Mouse (Mus musculus): ENCODE data around the gene Foxp3. TPM values are rescaled to one million over a fixed set of nuclear protein-coding genes. Genes with fewer than 3 reads are reported as not detected.
A peak's percentile ranks its signal among the peaks of the same experiment; 100 is the strongest.

Foxp3 gene
- polyA plus RNA-seq, 1 experiment from 2014 or later: not detected

DNA sequence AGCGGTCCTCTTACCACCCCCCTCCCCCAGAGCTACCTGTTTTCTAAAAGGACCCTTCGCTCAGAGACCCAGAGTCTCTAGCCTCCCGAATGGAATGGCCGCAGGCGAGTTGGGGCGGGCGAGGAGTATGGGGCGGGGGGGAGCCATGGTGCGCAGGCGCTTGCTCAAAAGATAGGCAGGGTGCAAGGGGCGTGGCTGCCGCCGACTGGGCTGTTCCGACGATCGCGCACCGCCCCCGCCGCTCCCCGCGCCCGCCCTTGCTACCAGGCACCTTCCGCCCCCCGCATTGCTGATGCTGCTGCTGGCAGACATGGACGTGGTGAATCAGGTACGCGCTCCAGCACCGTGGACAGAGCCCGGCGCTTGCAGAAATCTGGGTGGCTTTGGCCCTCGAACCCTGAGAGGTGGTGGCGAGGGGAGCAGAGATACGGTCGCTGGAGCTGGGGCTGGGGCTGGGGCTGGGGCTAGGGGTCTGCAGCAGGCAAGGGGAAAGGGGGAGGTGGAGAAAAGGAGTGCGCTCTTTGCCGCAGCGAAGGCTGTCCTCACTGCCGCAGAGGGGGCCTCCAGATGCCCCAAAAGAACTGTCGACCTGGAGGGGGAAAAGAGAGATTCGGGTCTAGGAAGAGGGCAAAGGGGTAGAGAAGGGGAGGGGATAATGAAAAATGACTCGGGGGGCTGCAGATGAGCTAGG is 65.1 kb downstream of the Foxp3 start, which contains the start of gene Syp:
TSS of gene Syp (plus strand) at position 71 of the 691 bp plus-strand sequence.
- H3K4me2 ChIP-seq (ENCODE audit: low read depth, low read length): peak within 1 kb of the TSS; percentile 64
- H3K4me3 ChIP-seq (ENCODE audit: low read depth, low read length): peak within 1 kb of the TSS; percentile 20; the same call in 1 of the 2 replicates
- no peak within 1 kb of the TSS for H3K27ac ChIP-seq (ENCODE audit: low read depth)
- peaks cover 13% of the 10 kb centered on the region for H3K27me3 ChIP-seq (ENCODE audit: insufficient read depth, low read length)
- H3K9ac ChIP-seq (replicated peaks): no peak within 1 kb of the TSS
- H3K9me3 ChIP-seq (ENCODE audit: low read length): no peaks in the 10 kb centered on the region
- ATAC-seq: peak; percentile 97
- H3K36me3 ChIP-seq (replicated peaks; ENCODE audit: insufficient read depth, low read length): no peaks in the 10 kb centered on the region
- 13% methylated on average over 33 of the region's 42 CpGs for WGBS (ENCODE audit: insufficient replicate concordance)
- no peak for TF ChIP-seq EP300 (IDR thresholded peaks at IDR 0.05; ENCODE audit: low read depth)
- peak; percentile 87 for DNase-seq
- no peaks in the 10 kb centered on the region for H3K4me1 ChIP-seq (ENCODE audit: insufficient read depth)

DNA sequence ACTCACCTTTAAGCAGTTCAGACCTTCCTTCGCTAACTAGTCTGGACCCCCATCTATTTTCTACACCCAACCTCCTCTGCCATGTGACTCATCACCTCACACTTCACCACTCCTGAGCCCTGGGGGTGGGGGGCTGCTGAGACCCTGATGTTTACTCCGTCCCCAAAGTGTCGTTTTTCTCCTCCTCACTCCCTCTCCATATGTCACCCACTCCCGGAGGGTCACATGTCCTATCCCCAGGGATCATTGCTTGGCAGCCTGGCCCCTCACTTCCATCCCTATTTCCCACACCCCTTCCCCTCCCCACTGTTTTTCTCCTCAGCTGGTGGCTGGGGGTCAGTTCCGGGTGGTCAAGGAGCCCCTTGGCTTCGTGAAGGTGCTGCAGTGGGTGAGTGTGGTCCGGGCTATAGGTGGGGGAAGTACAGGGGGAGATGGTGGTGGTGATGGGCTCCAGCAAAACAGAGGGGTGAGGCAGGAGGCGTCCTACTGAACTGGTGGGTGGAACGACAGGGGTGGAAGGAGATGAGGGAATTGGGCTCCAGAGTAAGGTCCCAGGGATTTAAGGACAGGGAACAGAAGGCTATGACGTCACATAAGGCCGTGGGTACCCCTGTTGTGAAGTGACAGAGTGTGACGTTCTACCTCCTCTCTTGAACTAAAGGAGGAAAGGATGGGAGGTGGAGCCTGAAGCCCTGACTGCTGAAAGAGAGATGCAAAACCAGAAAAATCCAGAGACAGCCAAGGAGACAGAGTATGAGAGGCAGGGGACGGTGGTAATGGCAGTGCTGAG is 66.3 kb downstream of the Foxp3 start:
- Histone ChIP-seq H3K27me3 (ENCODE audit: insufficient read depth, low read length) (peaks cover 16% of the 10 kb centered on the region), H3K36me3 (replicated peaks; ENCODE audit: insufficient read depth, low read length) (no peaks in the 10 kb centered on the region), H3K4me1 (ENCODE audit: insufficient read depth) (no peaks in the 10 kb centered on the region), H3K9ac (replicated peaks) (no peak overlapping the region), H3K4me3 (ENCODE audit: low read depth, low read length) (no peak overlapping the region), H3K9me3 (ENCODE audit: low read length) (no peaks in the 10 kb centered on the region), H3K4me2 (ENCODE audit: low read depth, low read length) (no peak overlapping the region), H3K27ac (ENCODE audit: low read depth) (no peak overlapping the region)
- no peak for TF ChIP-seq CTCF (IDR thresholded peaks at IDR 0.05; ENCODE audit: low read depth)
- TF ChIP-seq EP300 (IDR thresholded peaks at IDR 0.05; ENCODE audit: low read depth): no peak
- ATAC-seq: no peak
- WGBS (ENCODE audit: insufficient replicate concordance): 22% methylated on average over 13 of the region's 13 CpGs
- no peak for DNase-seq

DNA sequence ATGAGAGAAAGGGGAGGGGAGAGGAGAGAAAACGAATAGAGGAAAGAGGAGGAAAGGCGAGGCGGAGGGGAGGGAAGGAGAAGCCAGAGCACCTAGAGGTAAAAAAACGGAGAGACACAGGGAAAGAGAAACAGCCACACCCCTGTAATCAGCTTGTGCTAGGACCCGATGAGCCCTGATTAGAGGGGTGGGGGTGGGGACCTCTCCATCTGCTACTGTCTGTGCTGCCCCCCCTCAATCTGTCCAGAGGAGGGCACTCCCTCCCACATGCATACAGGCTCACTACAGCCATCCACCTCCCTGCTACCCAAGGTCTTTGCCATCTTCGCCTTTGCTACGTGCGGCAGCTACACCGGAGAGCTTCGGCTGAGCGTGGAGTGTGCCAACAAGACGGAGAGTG is 67.3 kb downstream of the Foxp3 start:
- WGBS (ENCODE audit: insufficient replicate concordance): 42% methylated on average over 12 of the region's 12 CpGs
- Histone ChIP-seq H3K4me3 (ENCODE audit: low read depth, low read length) (no peak overlapping the region), H3K27me3 (ENCODE audit: insufficient read depth, low read length) (peaks cover 16% of the 10 kb centered on the region), H3K9ac (replicated peaks) (no peak overlapping the region), H3K27ac (ENCODE audit: low read depth) (no peak overlapping the region), H3K36me3 (replicated peaks; ENCODE audit: insufficient read depth, low read length) (no peaks in the 10 kb centered on the region), H3K9me3 (ENCODE audit: low read length) (no peaks in the 10 kb centered on the region), H3K4me1 (ENCODE audit: insufficient read depth) (no peaks in the 10 kb centered on the region), H3K4me2 (ENCODE audit: low read depth, low read length) (no peak overlapping the region)
- no peak for DNase-seq
- no peak for ATAC-seq
- no peak for TF ChIP-seq CTCF (IDR thresholded peaks at IDR 0.05; ENCODE audit: low read depth)
- no peak for TF ChIP-seq EP300 (IDR thresholded peaks at IDR 0.05; ENCODE audit: low read depth)

Other genes with a start within 250 kb of the Foxp3 start
- 0.07 TPM in 1 of 2 replicates, not detected in the other for gene Usp27x, start 197.8 kb upstream of the Foxp3 start, polyA plus RNA-seq (2015; fragmentation: Nextera tagmentation; extraction: Ambion mirVana)
- 0.26 and 0.35 TPM in 2 replicates for gene Ppp1r3f, start 639 bp downstream of the Foxp3 start, polyA plus RNA-seq (2015; fragmentation: Nextera tagmentation; extraction: Ambion mirVana)
- gene Ccdc22, start 31.9 kb downstream of the Foxp3 start, polyA plus RNA-seq (2015; fragmentation: Nextera tagmentation; extraction: Ambion mirVana): 9.9 and 10.5 TPM in 2 replicates
- gene Cacna1f, start 33.4 kb downstream of the Foxp3 start, polyA plus RNA-seq (2015; fragmentation: Nextera tagmentation; extraction: Ambion mirVana): 0.05 and 0.07 TPM in 2 replicates
- gene Syp, start 64.8 kb downstream of the Foxp3 start, polyA plus RNA-seq (2015; fragmentation: Nextera tagmentation; extraction: Ambion mirVana): 0.04 TPM in 1 of 2 replicates, not detected in the other
- gene Prickle3, start 83.6 kb downstream of the Foxp3 start, polyA plus RNA-seq (2015; fragmentation: Nextera tagmentation; extraction: Ambion mirVana): 1.7 TPM in 2 replicates
- 25.7 TPM in 2 replicates for gene Plp2, start 97.7 kb downstream of the Foxp3 start, polyA plus RNA-seq (2015; fragmentation: Nextera tagmentation; extraction: Ambion mirVana)
- 2.4 TPM in 2 replicates for gene Magix, start 107.6 kb downstream of the Foxp3 start, polyA plus RNA-seq (2015; fragmentation: Nextera tagmentation; extraction: Ambion mirVana)
- gene Gpkow, start 123.5 kb downstream of the Foxp3 start, polyA plus RNA-seq (2015; fragmentation: Nextera tagmentation; extraction: Ambion mirVana): 8.0 and 9.3 TPM in 2 replicates
- gene Wdr45, start 140.7 kb downstream of the Foxp3 start, polyA plus RNA-seq (2015; fragmentation: Nextera tagmentation; extraction: Ambion mirVana): 17.4 and 18.5 TPM in 2 replicates
- not detected in 2 replicates for gene Gm45208, start 148.6 kb downstream of the Foxp3 start, polyA plus RNA-seq (2015; fragmentation: Nextera tagmentation; extraction: Ambion mirVana)
- gene Praf2, start 154.8 kb downstream of the Foxp3 start, polyA plus RNA-seq (2015; fragmentation: Nextera tagmentation; extraction: Ambion mirVana): 1.9 and 2.1 TPM in 2 replicates
- 2.0 and 3.4 TPM in 2 replicates for gene Ccdc120, start 177.3 kb downstream of the Foxp3 start, polyA plus RNA-seq (2015; fragmentation: Nextera tagmentation; extraction: Ambion mirVana)
- 9.6 and 10.3 TPM in 2 replicates for gene Tfe3, start 188.9 kb downstream of the Foxp3 start, polyA plus RNA-seq (2015; fragmentation: Nextera tagmentation; extraction: Ambion mirVana)
- gene Gripap1, start 216.1 kb downstream of the Foxp3 start, polyA plus RNA-seq (2015; fragmentation: Nextera tagmentation; extraction: Ambion mirVana): 15.4 and 16.4 TPM in 2 replicates
- 0.09 and 0.15 TPM in 2 replicates for gene Kcnd1, start 248.6 kb downstream of the Foxp3 start, polyA plus RNA-seq (2015; fragmentation: Nextera tagmentation; extraction: Ambion mirVana)

Data from liver, postnatal 0 days (tissue).